Mouse (Mus musculus): ENCODE results near the gene Ninl.

- no peak for TF ChIP-seq CTCF (IDR thresholded peaks at IDR 0.05; ENCODE audit: control insufficient read depth, insufficient read depth, low read length)
- peak; percentile 40 for TF ChIP-seq POLR2A (IDR thresholded peaks at IDR 0.05; ENCODE audit: borderline replicate concordance, control insufficient read depth, low read depth, low read length)
Observed at GRCm38 (mm10) chr2:151039232-151039695, at the start of gene Ninl, which contains the start of gene Nanp.

All from bone marrow, adult 2 months (tissue).